Mouse (Mus musculus): Measurements from ENCODE around the gene Bphl. TPM values are rescaled to one million over a fixed set of nuclear protein-coding genes. Genes with fewer than 3 reads are reported as not detected.

Bphl gene
- polyA plus RNA-seq, 1 experiment = 11.4 TPM

GRCm38 (mm10) chr13:34111878-34112277 is 74.5 kb downstream of the Bphl start:
- no peak overlapping the region for H3K4me3 ChIP-seq (replicated peaks; ENCODE audit: control insufficient read depth, low read depth, low read length)
- no peaks in the 10 kb centered on the region; the same call in 1 of the 2 replicates for H3K4me1 ChIP-seq (ENCODE audit: control insufficient read depth, insufficient read depth, low read length)
- 71% methylated on average over 3 of the region's 3 CpGs for WGBS
- no peak overlapping the region for H3K27ac ChIP-seq (ENCODE audit: control insufficient read depth, insufficient read depth, low read depth, low read length, poor library complexity)
- TF ChIP-seq POLR2A (IDR thresholded peaks at IDR 0.05; ENCODE audit: borderline replicate concordance, control insufficient read depth, low read depth, low read length) = no peak
- TF ChIP-seq CTCF (IDR thresholded peaks at IDR 0.05; ENCODE audit: control insufficient read depth, insufficient read depth, low read length) = no peak

DNA sequence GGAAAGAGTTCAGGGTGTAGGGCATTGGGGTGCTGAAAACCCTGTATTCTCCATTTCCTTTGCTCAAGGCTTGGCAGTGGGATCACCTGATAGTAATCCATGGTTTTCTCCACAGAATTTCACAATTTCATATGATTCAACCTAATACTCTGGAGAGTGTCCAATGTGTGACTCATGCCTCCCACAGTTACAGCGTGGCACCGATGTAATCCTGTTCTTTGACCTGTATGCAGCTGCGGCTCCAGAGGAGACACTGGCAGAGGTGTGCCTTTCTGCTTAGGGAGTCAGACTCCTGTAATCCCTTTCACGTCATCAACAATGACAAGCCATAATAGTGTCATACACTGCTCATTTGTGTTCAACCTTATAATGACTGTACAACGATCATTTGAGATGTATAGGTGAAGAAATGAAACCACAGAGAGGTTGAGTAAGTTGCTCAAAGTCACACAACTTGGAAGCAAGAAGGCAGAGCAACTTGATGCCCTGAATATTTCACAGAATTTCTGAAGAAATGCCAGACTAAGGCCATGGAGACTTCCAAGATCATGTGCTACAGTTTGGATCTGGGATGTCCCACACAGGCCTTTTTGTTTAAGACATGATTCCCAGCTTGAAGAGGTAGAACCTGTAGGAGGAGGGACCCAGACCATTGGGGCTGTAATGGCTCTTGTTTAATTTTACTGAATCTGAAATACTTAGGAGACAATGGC is 75.1 kb downstream of the Bphl start:
- no peak overlapping the region for H3K4me3 ChIP-seq (replicated peaks; ENCODE audit: control insufficient read depth, low read depth, low read length)
- no peak overlapping the region for H3K27ac ChIP-seq (ENCODE audit: control insufficient read depth, insufficient read depth, low read depth, low read length, poor library complexity)
- 67% methylated on average over 5 of the region's 5 CpGs for WGBS
- TF ChIP-seq CTCF (IDR thresholded peaks at IDR 0.05; ENCODE audit: control insufficient read depth, insufficient read depth, low read length) (no peak), POLR2A (IDR thresholded peaks at IDR 0.05; ENCODE audit: borderline replicate concordance, control insufficient read depth, low read depth, low read length) (no peak)
- no peaks in the 10 kb centered on the region; the same call in 1 of the 2 replicates for H3K4me1 ChIP-seq (ENCODE audit: control insufficient read depth, insufficient read depth, low read length)

- TF ChIP-seq POLR2A (IDR thresholded peaks at IDR 0.05; ENCODE audit: borderline replicate concordance, control insufficient read depth, low read depth, low read length) (no peak), CTCF (IDR thresholded peaks at IDR 0.05; ENCODE audit: control insufficient read depth, insufficient read depth, low read length) (no peak)
- Histone ChIP-seq H3K27ac (ENCODE audit: control insufficient read depth, insufficient read depth, low read depth, low read length, poor library complexity) (no peak overlapping the region), H3K4me3 (replicated peaks; ENCODE audit: control insufficient read depth, low read depth, low read length) (no peak overlapping the region), H3K4me1 (ENCODE audit: control insufficient read depth, insufficient read depth, low read length) (no peaks in the 10 kb centered on the region; the same call in 1 of the 2 replicates)
- WGBS = 85% methylated on average over 3 of the region's 3 CpGs
These were observed 75.7 kb downstream of the Bphl start for GRCm38 (mm10) chr13:34113086-34113485.

DNA sequence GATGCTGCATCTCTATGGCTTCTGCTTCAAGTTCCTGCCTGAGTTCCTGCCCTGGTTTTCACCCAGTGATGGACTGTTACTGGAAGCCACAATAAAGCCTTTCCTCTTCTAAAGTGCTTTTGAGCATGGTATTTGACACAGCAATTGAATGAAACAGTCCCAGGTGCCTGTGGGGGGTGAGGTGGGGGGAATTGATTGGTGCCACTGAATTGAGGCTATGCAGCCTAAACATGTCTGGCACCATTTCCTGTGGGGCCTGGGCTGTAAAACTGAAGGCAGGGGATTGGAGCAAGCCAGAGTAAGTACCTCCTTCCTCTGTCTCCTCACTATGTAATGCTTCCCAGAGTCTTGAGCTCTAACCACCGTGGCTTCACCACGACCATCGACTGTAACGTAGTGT is 77.3 kb downstream of the Bphl start:
- no peak overlapping the region for H3K4me3 ChIP-seq (replicated peaks; ENCODE audit: control insufficient read depth, low read depth, low read length)
- WGBS = 43% methylated on average over 4 of the region's 4 CpGs
- no peak overlapping the region for H3K27ac ChIP-seq (ENCODE audit: control insufficient read depth, insufficient read depth, low read depth, low read length, poor library complexity)
- no peaks in the 10 kb centered on the region; the same call in 1 of the 2 replicates for H3K4me1 ChIP-seq (ENCODE audit: control insufficient read depth, insufficient read depth, low read length)
- TF ChIP-seq POLR2A (IDR thresholded peaks at IDR 0.05; ENCODE audit: borderline replicate concordance, control insufficient read depth, low read depth, low read length) (no peak), CTCF (IDR thresholded peaks at IDR 0.05; ENCODE audit: control insufficient read depth, insufficient read depth, low read length) (no peak)

DNA sequence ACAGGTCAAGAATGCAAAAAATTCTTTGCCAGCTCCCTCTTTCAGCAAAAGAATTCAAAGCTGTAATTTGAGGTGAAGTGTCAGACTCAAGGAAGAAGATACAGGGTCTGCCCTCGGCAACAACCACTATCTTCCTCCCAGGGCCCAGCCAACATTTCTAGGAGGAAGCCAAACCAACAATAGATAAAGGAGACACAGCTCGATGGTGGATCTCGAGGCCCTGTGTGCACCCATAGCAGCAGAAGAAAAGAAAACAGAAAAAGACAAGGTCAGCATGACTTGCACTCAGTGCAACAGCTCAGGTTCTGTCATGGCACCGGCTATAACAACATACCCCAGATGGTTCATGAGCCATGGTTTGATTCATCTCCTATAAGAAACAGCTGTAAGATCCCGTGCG is 79.1 kb downstream of the Bphl start:
- peaks cover 1% of the 10 kb centered on the region; the same call in 1 of the 2 replicates for H3K4me1 ChIP-seq (ENCODE audit: control insufficient read depth, insufficient read depth, low read length)
- TF ChIP-seq CTCF (IDR thresholded peaks at IDR 0.05; ENCODE audit: control insufficient read depth, insufficient read depth, low read length) = no peak
- TF ChIP-seq POLR2A (IDR thresholded peaks at IDR 0.05; ENCODE audit: borderline replicate concordance, control insufficient read depth, low read depth, low read length) = no peak
- no peak overlapping the region for H3K27ac ChIP-seq (ENCODE audit: control insufficient read depth, insufficient read depth, low read depth, low read length, poor library complexity)
- WGBS = 71% methylated on average over 6 of the region's 6 CpGs
- H3K4me3 ChIP-seq (replicated peaks; ENCODE audit: control insufficient read depth, low read depth, low read length) = no peak overlapping the region

DNA sequence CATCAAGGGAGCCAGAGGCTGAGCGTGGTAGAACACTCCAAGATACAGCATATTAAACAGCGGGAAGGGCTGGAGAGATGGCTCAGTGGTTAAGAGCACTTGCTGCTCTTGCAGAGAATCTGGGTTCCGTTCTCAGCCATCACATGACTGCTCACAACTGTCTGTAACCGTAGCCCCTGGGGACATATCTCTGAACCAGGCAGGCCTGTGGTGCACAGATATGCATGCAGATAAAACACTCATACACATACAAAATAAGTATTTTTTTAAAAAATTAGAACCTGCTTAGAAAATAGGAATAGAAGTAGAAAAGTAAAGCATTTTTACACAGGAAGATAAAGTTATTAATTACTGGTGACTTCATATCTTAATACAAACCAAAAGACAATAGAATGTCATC is 81.4 kb downstream of the Bphl start:
- Histone ChIP-seq H3K27ac (ENCODE audit: control insufficient read depth, insufficient read depth, low read depth, low read length, poor library complexity) (no peak overlapping the region), H3K4me1 (ENCODE audit: control insufficient read depth, insufficient read depth, low read length) (peaks cover 1% of the 10 kb centered on the region; the same call in 1 of the 2 replicates)
- TF ChIP-seq CTCF (IDR thresholded peaks at IDR 0.05; ENCODE audit: control insufficient read depth, insufficient read depth, low read length) (no peak), POLR2A (IDR thresholded peaks at IDR 0.05; ENCODE audit: borderline replicate concordance, control insufficient read depth, low read depth, low read length) (no peak)

DNA sequence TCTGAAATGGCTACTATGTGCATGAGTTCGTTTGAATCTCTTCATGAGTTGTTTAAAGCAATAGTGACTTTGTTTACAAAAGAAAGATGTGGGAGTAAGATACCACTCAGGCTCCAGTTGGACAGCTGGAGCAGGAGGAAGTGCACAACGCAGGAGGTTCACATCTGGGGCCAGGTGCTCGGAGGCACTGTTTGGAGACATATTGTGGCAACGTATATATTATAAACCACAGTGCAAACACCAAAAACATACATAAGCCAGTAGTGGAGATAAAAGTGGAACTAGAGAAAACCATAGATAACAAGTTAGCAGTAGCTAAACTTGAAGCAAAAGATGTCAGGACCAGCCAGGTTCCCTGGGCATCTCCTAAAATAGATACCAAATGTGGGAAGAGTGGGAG is 82.0 kb downstream of the Bphl start:
- no peak overlapping the region; the same call in 1 of the 2 replicates for H3K27ac ChIP-seq (ENCODE audit: control insufficient read depth, insufficient read depth, low read depth, low read length, poor library complexity)
- H3K4me1 ChIP-seq (ENCODE audit: control insufficient read depth, insufficient read depth, low read length) = peaks cover 1% of the 10 kb centered on the region; the same call in 1 of the 2 replicates
- TF ChIP-seq CTCF (IDR thresholded peaks at IDR 0.05; ENCODE audit: control insufficient read depth, insufficient read depth, low read length) (no peak), POLR2A (IDR thresholded peaks at IDR 0.05; ENCODE audit: borderline replicate concordance, control insufficient read depth, low read depth, low read length) (no peak)
- H3K4me3 ChIP-seq (replicated peaks; ENCODE audit: control insufficient read depth, low read depth, low read length) = no peak overlapping the region
- WGBS = 29% methylated on average over 4 of the region's 4 CpGs

More for the DNA sequence above, 81.4 kb downstream of the Bphl start:
- H3K4me3 ChIP-seq (replicated peaks; ENCODE audit: control insufficient read depth, low read depth, low read length) = no peak overlapping the region
- WGBS = 46% methylated on average over 4 of the region's 4 CpGs

DNA sequence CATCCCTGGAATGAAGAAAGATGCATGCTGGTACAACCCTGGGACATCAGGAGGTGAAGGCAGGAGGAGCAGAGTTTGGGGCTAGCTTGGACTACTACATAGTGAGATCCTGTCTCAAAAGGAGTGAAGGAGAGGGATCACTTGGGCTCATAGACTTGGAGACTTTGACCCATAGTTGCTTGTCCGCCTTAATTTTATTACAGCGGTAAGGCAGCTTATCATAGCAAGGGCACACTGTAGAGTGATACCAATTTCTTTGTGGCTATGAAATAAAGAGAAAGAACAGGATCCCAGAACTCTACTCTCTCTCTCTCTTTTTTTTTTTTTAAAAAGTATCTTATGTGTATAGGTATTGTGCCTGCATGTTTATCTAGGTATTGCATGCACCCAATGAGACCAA is 83.1 kb downstream of the Bphl start:
- H3K4me3 ChIP-seq (replicated peaks; ENCODE audit: control insufficient read depth, low read depth, low read length) = no peak overlapping the region
- no peak for TF ChIP-seq CTCF (IDR thresholded peaks at IDR 0.05; ENCODE audit: control insufficient read depth, insufficient read depth, low read length)
- TF ChIP-seq POLR2A (IDR thresholded peaks at IDR 0.05; ENCODE audit: borderline replicate concordance, control insufficient read depth, low read depth, low read length) = no peak
- H3K27ac ChIP-seq (ENCODE audit: control insufficient read depth, insufficient read depth, low read depth, low read length, poor library complexity) = no peak overlapping the region
- H3K4me1 ChIP-seq (ENCODE audit: control insufficient read depth, insufficient read depth, low read length) = peaks cover 1% of the 10 kb centered on the region; the same call in 1 of the 2 replicates
- WGBS = 80% methylated on average over 2 of the region's 2 CpGs

Other genes starting within 250 kb of the Bphl start
- not detected in 2 replicates for gene Serpinb6e, start 194.2 kb upstream of the Bphl start, polyA plus RNA-seq (2011; ENCODE audit: insufficient read depth, insufficient read length, low replicate concordance, missing spikeins)
- 7.7 TPM in 1 of 2 replicates, not detected in the other for gene Serpinb6c, start 131.9 kb upstream of the Bphl start, polyA plus RNA-seq (2011; ENCODE audit: insufficient read depth, insufficient read length, low replicate concordance, missing spikeins)
- 5.7 and 14.7 TPM in 2 replicates for gene Nqo2, start 72.9 kb upstream of the Bphl start, polyA plus RNA-seq (2011; ENCODE audit: insufficient read depth, insufficient read length, low replicate concordance, missing spikeins)
- gene Ripk1, start 35.2 kb upstream of the Bphl start, polyA plus RNA-seq (2011; ENCODE audit: insufficient read depth, insufficient read length, low replicate concordance, missing spikeins) = 8.5 and 14.2 TPM in 2 replicates
- gene Serpinb6a, start 34.8 kb upstream of the Bphl start, polyA plus RNA-seq (2011; ENCODE audit: insufficient read depth, insufficient read length, low replicate concordance, missing spikeins) = 42.6 and 87.2 TPM in 2 replicates
- gene Tubb2a, start 40.4 kb downstream of the Bphl start, polyA plus RNA-seq (2011; ENCODE audit: insufficient read depth, insufficient read length, low replicate concordance, missing spikeins) = 37.1 and 37.6 TPM in 2 replicates
- gene Tubb2b, start 92.9 kb downstream of the Bphl start, polyA plus RNA-seq (2011; ENCODE audit: insufficient read depth, insufficient read length, low replicate concordance, missing spikeins) = 4.1 and 37.3 TPM in 2 replicates
- 12.9 and 30.1 TPM in 2 replicates for gene Psmg4, start 125.4 kb downstream of the Bphl start, polyA plus RNA-seq (2011; ENCODE audit: insufficient read depth, insufficient read length, low replicate concordance, missing spikeins)

Measured in bone marrow, adult 2 months (tissue).